In genomic region chr3:63610113-63610919, GRCm38 (mm10) we compare ENCODE assay signal across 10 mouse cellular contexts.
DNase-seq lines count a peak whose midpoint lies in the region; ATAC-seq and TF ChIP-seq lines count a peak whose summit lies in the region.
"Had no signal": no experiment of that assay in that cellular context is flagged by ENCODE, and none has a peak within 500 bp of the region (broad histone marks: within the 10 kb centered on the region; RNA-seq: fewer than 3 reads in every experiment).

No protein-coding gene starts in this region.

- TF ChIP-seq EP300 in lung, postnatal 0 days (IDR thresholded peaks at IDR 0.05), result no peak

- H3K36me3 ChIP-seq in heart, embryonic 11.5 days (ENCODE audit: control insufficient read depth, insufficient read depth, low read length), result no peaks in the 10 kb centered on the region
- no peaks in the 10 kb centered on the region for H3K36me3 ChIP-seq in lung, postnatal 0 days (ENCODE audit: insufficient read depth, low read length)
- H3K36me3 ChIP-seq in hindbrain, postnatal 0 days (ENCODE audit: insufficient read depth, low read length), result no peaks in the 10 kb centered on the region
- no peaks in the 10 kb centered on the region for H3K36me3 ChIP-seq in neural tube, embryonic 15.5 days

- no peaks in the 10 kb centered on the region for H3K4me1 ChIP-seq in heart, embryonic 11.5 days (ENCODE audit: control insufficient read depth, insufficient read depth, low read length)
- H3K4me1 ChIP-seq in lung, postnatal 0 days (ENCODE audit: insufficient read depth, low read depth, low read length), result no peaks in the 10 kb centered on the region
- H3K4me1 ChIP-seq in hindbrain, postnatal 0 days (ENCODE audit: insufficient read depth, low read length), result peaks cover 6% of the 10 kb centered on the region; the same call in 1 of the 2 replicates
- peaks cover 4% of the 10 kb centered on the region for H3K4me1 ChIP-seq in neural tube, embryonic 15.5 days

- peak overlapping the region; percentile 26 for H3K4me3 ChIP-seq in heart, embryonic 11.5 days (ENCODE audit: low read depth, low read length)
- H3K4me3 ChIP-seq in lung, postnatal 0 days (ENCODE audit: low read depth, low read length), result no peak overlapping the region
- no peak overlapping the region for H3K4me3 ChIP-seq in hindbrain, postnatal 0 days (ENCODE audit: low read length)
- no peak overlapping the region for H3K4me3 ChIP-seq in neural tube, embryonic 15.5 days (replicated peaks)

- intact Hi-C loops in heart, postnatal 36 days (cut with DNase I), result no loop called here

- no peak for DNase-seq in heart, postnatal 36 days
- DNase-seq in lung, postnatal 0 days (ENCODE audit: low spot score), result no peak
- DNase-seq in lung, postnatal 25 days (ENCODE audit: low spot score), result no peak
- DNase-seq in hindbrain, postnatal 0 days (ENCODE audit: low spot score), result no peak
- no peak for DNase-seq in adrenal gland, postnatal 36 days
- DNase-seq in MN1 (ENCODE audit: low spot score), result no peak
- DNase-seq: B cell, adult 2 months; cerebellum, postnatal 36 days had no signal

- peak overlapping the region; percentile 54 for H3K4me2 ChIP-seq in heart, embryonic 11.5 days
- 0 out of 2 replicates have a peak overlapping the region, but pooled peaks have one; percentile 11 for H3K4me2 ChIP-seq in lung, postnatal 0 days (replicated peaks; ENCODE audit: low read depth, low read length)
- no peak overlapping the region for H3K4me2 ChIP-seq in hindbrain, postnatal 0 days (ENCODE audit: low read depth, low read length)
- no peak overlapping the region for H3K4me2 ChIP-seq in neural tube, embryonic 15.5 days

- 29% methylated on average over 5 of the region's 5 CpGs for WGBS in heart, embryonic 11.5 days (ENCODE audit: insufficient replicate concordance)
- 32% methylated on average over 5 of the region's 5 CpGs for WGBS in lung, postnatal 0 days
- 22% methylated on average over 5 of the region's 5 CpGs for WGBS in hindbrain, postnatal 0 days
- WGBS in neural tube, embryonic 15.5 days, result 35% methylated on average over 5 of the region's 5 CpGs

- H3K9me3 ChIP-seq in heart, embryonic 11.5 days (replicated peaks; ENCODE audit: control insufficient read depth, low read length), result no peaks in the 10 kb centered on the region
- H3K9me3 ChIP-seq in lung, postnatal 0 days (ENCODE audit: low read length), result no peaks in the 10 kb centered on the region
- H3K9me3 ChIP-seq in hindbrain, postnatal 0 days (ENCODE audit: low read length), result no peaks in the 10 kb centered on the region
- no peaks in the 10 kb centered on the region for H3K9me3 ChIP-seq in neural tube, embryonic 15.5 days (replicated peaks)

- H3K27ac ChIP-seq in heart, embryonic 11.5 days (ENCODE audit: low read depth, low read length), result no peak overlapping the region
- H3K27ac ChIP-seq in lung, postnatal 0 days (ENCODE audit: low read length), result no peak overlapping the region
- H3K27ac ChIP-seq in hindbrain, postnatal 0 days, result no peak overlapping the region
- H3K27ac ChIP-seq in neural tube, embryonic 15.5 days (replicated peaks), result 0 out of 2 replicates have a peak overlapping the region, but pooled peaks have one; percentile 13

- H3K9ac ChIP-seq in heart, embryonic 11.5 days (ENCODE audit: low read depth, low read length), result no peak overlapping the region
- H3K9ac ChIP-seq in lung, postnatal 0 days (replicated peaks; ENCODE audit: low read depth), result no peak overlapping the region
- no peak overlapping the region for H3K9ac ChIP-seq in hindbrain, postnatal 0 days (replicated peaks; ENCODE audit: low read length)
- H3K9ac ChIP-seq in neural tube, embryonic 15.5 days (replicated peaks), result no peak overlapping the region

- no peak for TF ChIP-seq CTCF in lung, postnatal 0 days (IDR thresholded peaks at IDR 0.05)
- no peak for TF ChIP-seq CTCF in hindbrain, postnatal 0 days (IDR thresholded peaks at IDR 0.05; ENCODE audit: low read depth)

- no peaks in the 10 kb centered on the region for H3K27me3 ChIP-seq in heart, embryonic 11.5 days (ENCODE audit: control insufficient read depth, insufficient read depth, low read length)
- no peaks in the 10 kb centered on the region for H3K27me3 ChIP-seq in lung, postnatal 0 days (replicated peaks; ENCODE audit: insufficient read depth, low read length)
- H3K27me3 ChIP-seq in hindbrain, postnatal 0 days (ENCODE audit: insufficient read depth, low read length), result no peaks in the 10 kb centered on the region
- no peaks in the 10 kb centered on the region for H3K27me3 ChIP-seq in neural tube, embryonic 15.5 days (replicated peaks)

- no peak for ATAC-seq in heart, embryonic 11.5 days (replicated peaks; ENCODE audit: insufficient number of reproducible peaks, low FRiP score, low TSS enrichment)
- no peak for ATAC-seq in lung, postnatal 0 days
- peak; percentile 36; the same call in 1 of the 2 replicates for ATAC-seq in hindbrain, postnatal 0 days
- ATAC-seq in neural tube, embryonic 15.5 days (ENCODE audit: low FRiP score), result no peak

Comparison
In these comparisons a context has a peak if more than half of its experiments do, and no peak if none do; other contexts are left out.
1. H3K4me2 ChIP-seq: peak in heart, embryonic 11.5 days (single experiment) and lung, postnatal 0 days (single experiment); none in hindbrain, postnatal 0 days (single experiment) and neural tube, embryonic 15.5 days (single experiment).